Mouse (Mus musculus): ENCODE measurements around the gene Syt8.

- no peak for TF ChIP-seq MYOD1 (IDR thresholded peaks at IDR 0.05; ENCODE audit: control insufficient read depth, insufficient read length, low read depth)
- TF ChIP-seq CTCF (IDR thresholded peaks at IDR 0.05; ENCODE audit: control insufficient read depth, insufficient read depth, insufficient read length): no peak
- TF ChIP-seq FOSL1 (IDR thresholded peaks at IDR 0.05; ENCODE audit: insufficient read depth, low read length, poor library complexity, severe bottlenecking): no peak
- TF ChIP-seq MAX (IDR thresholded peaks at IDR 0.05): no peak
- TF ChIP-seq USF1 (IDR thresholded peaks at IDR 0.05; ENCODE audit: low read depth): no peak
- no peak for TF ChIP-seq CEBPB (IDR thresholded peaks at IDR 0.05; ENCODE audit: low read depth)
Observed at GRCm38 (mm10) chr7:142403591-142403990, 31.1 kb upstream of the Syt8 start.

All from C2C12 (cell line).